In genomic region chr2:32654743-32655393, GRCm38 (mm10) we compare ENCODE assay signal across 9 mouse cellular contexts. TPM values are rescaled to one million over a fixed set of nuclear protein-coding genes. Genes with fewer than 3 reads are reported as not detected.
DNase-seq lines count a peak whose midpoint lies in the region; ATAC-seq and TF ChIP-seq lines count a peak whose summit lies in the region.
"Had no signal": no experiment of that assay in that cellular context is flagged by ENCODE, and none has a peak within 500 bp of the region (broad histone marks: within the 10 kb centered on the region; RNA-seq: fewer than 3 reads in every experiment).

No protein-coding gene starts in this region.

- 0 out of 2 replicates have a peak overlapping the region, but pooled peaks have one; percentile 54 for H3K27ac ChIP-seq in cerebellum, adult 2 months (ENCODE audit: insufficient read depth, low read length)
- no peak overlapping the region for H3K27ac ChIP-seq in forebrain, embryonic 11.5 days (ENCODE audit: low read depth, low read length)
- H3K27ac ChIP-seq: midbrain, embryonic 12.5 days had no signal

- no peak overlapping the region for H3K4me3 ChIP-seq in cerebellum, adult 2 months (replicated peaks; ENCODE audit: insufficient read depth, low read depth, low read length)
- H3K4me3 ChIP-seq in forebrain, embryonic 11.5 days (ENCODE audit: low read depth, low read length): no peak overlapping the region
- H3K4me3 ChIP-seq: midbrain, embryonic 12.5 days had no signal

- no peaks in the 10 kb centered on the region for H3K36me3 ChIP-seq in forebrain, embryonic 11.5 days (ENCODE audit: control insufficient read depth, insufficient read depth, low read length)
- H3K36me3 ChIP-seq: midbrain, embryonic 12.5 days had no signal

- H3K9ac ChIP-seq in forebrain, embryonic 11.5 days (ENCODE audit: low read length): no peak overlapping the region
- H3K9ac ChIP-seq: midbrain, embryonic 12.5 days had no signal

- TF ChIP-seq CTCF in cerebellum, adult 2 months (IDR thresholded peaks at IDR 0.05; ENCODE audit: borderline replicate concordance, insufficient read depth, low read depth, low read length): no peak

- ATAC-seq in granulocyte monocyte progenitor cell, adult 5-6 weeks (replicated peaks; ENCODE audit: poor library complexity, severe bottlenecking): peak; percentile 82
- no peak for ATAC-seq in forebrain, embryonic 11.5 days (replicated peaks; ENCODE audit: low FRiP score)
- no peak for ATAC-seq in inflammation-experienced regulatory T-cells, adult 6 months

- H3K4me2 ChIP-seq in forebrain, embryonic 11.5 days (ENCODE audit: low read depth, low read length, severe bottlenecking): no peak overlapping the region
- H3K4me2 ChIP-seq: midbrain, embryonic 12.5 days had no signal

- no peaks in the 10 kb centered on the region for H3K4me1 ChIP-seq in cerebellum, adult 2 months (ENCODE audit: control insufficient read depth, insufficient read depth, low read length)
- no peaks in the 10 kb centered on the region for H3K4me1 ChIP-seq in forebrain, embryonic 11.5 days (replicated peaks; ENCODE audit: control insufficient read depth, insufficient read depth, low read length)

- H3K27me3 ChIP-seq in cerebellum, adult 2 months (ENCODE audit: control insufficient read depth, insufficient read depth, low read length): no peaks in the 10 kb centered on the region
- H3K27me3 ChIP-seq in forebrain, embryonic 11.5 days (ENCODE audit: control insufficient read depth, insufficient read depth, low read length): no peaks in the 10 kb centered on the region
- H3K27me3 ChIP-seq: midbrain, embryonic 12.5 days had no signal

- no peak for DNase-seq in cerebellum, adult 2 months
- DNase-seq in cerebellum, adult 8-10 months: no peak
- DNase-seq in kidney, postnatal 25 days: peak; percentile 40 to 75
- peak; percentile 80 for DNase-seq in lung, postnatal 36 days
- DNase-seq in forebrain, embryonic 11.5 days (ENCODE audit: low spot score): no peak
- no peak for DNase-seq in frontal cortex, postnatal 10 days (ENCODE audit: low spot score in 2 of 2)

- no peak for TF ChIP-seq POLR2A in cerebellum, adult 2 months (IDR thresholded peaks at IDR 0.05; ENCODE audit: borderline replicate concordance, insufficient read depth, low read length)

- H3K9me3 ChIP-seq in forebrain, embryonic 11.5 days (ENCODE audit: control insufficient read depth, low read length): no peaks in the 10 kb centered on the region
- H3K9me3 ChIP-seq: midbrain, embryonic 12.5 days had no signal

- 75% methylated on average over 14 of the region's 14 CpGs for WGBS in cerebellum, adult 2 months
- WGBS in forebrain, embryonic 11.5 days: 75% methylated on average over 14 of the region's 14 CpGs

RNA-seq across cellular contexts. Expression of gene Eng, which starts 8.5 kb away (rescaled TPM):
- 28.0 and 31.6 TPM in 2 replicates for polyA plus RNA-seq in cerebellum, adult 2 months (2012; rRNA removed)
- total RNA-seq in granulocyte monocyte progenitor cell, adult 5-6 weeks (2014; fragmentation: Nextera tagmentation): 11.0 and 28.9 TPM in 2 replicates
- 4.0 and 6.0 TPM in 2 replicates for total RNA-seq in granulocyte monocyte progenitor cell, adult 5-6 weeks (2017)
- 25.5 and 25.9 TPM in 2 replicates for polyA plus RNA-seq in forebrain, embryonic 11.5 days (2014; fragmentation: Nextera tagmentation; extraction: Ambion mirVana)
- polyA plus RNA-seq in inflammation-experienced regulatory T-cells, adult 6 months (2017; shearing (Covaris generic)): not detected

RNA-seq across cellular contexts. Expression of gene Ak1, which starts 33.3 kb away (rescaled TPM):
- polyA plus RNA-seq in cerebellum, adult 2 months (2012; rRNA removed): 127 and 132 TPM in 2 replicates
- total RNA-seq in granulocyte monocyte progenitor cell, adult 5-6 weeks (2014; fragmentation: Nextera tagmentation): 3.4 TPM in 1 of 2 replicates, not detected in the other
- total RNA-seq in granulocyte monocyte progenitor cell, adult 5-6 weeks (2017): 0.78 and 3.3 TPM in 2 replicates
- 18.9 and 20.6 TPM in 2 replicates for polyA plus RNA-seq in forebrain, embryonic 11.5 days (2014; fragmentation: Nextera tagmentation; extraction: Ambion mirVana)
- polyA plus RNA-seq in inflammation-experienced regulatory T-cells, adult 6 months (2017; shearing (Covaris generic)): under 1 TPM in 1 of 3 experiments, not detected in 2; 0.52 TPM

RNA-seq across cellular contexts. Expression of gene Fpgs, which starts 49.1 kb away (rescaled TPM):
- polyA plus RNA-seq in cerebellum, adult 2 months (2012; rRNA removed): 19.2 and 19.7 TPM in 2 replicates
- 24.2 and 34.0 TPM in 2 replicates for total RNA-seq in granulocyte monocyte progenitor cell, adult 5-6 weeks (2014; fragmentation: Nextera tagmentation)
- total RNA-seq in granulocyte monocyte progenitor cell, adult 5-6 weeks (2017): 19.0 and 20.7 TPM in 2 replicates
- 21.9 and 22.3 TPM in 2 replicates for polyA plus RNA-seq in forebrain, embryonic 11.5 days (2014; fragmentation: Nextera tagmentation; extraction: Ambion mirVana)
- polyA plus RNA-seq in inflammation-experienced regulatory T-cells, adult 6 months (2017; shearing (Covaris generic)): 1 to 10 TPM; 3.2 to 7.2 (median 5.8) TPM

RNA-seq across cellular contexts. Expression of gene St6galnac6, which starts 55.4 kb away (rescaled TPM):
- polyA plus RNA-seq in cerebellum, adult 2 months (2012; rRNA removed): 89.5 TPM in 2 replicates
- 16.2 and 19.0 TPM in 2 replicates for total RNA-seq in granulocyte monocyte progenitor cell, adult 5-6 weeks (2014; fragmentation: Nextera tagmentation)
- 11.3 and 14.2 TPM in 2 replicates for total RNA-seq in granulocyte monocyte progenitor cell, adult 5-6 weeks (2017)
- 4.7 and 5.1 TPM in 2 replicates for polyA plus RNA-seq in forebrain, embryonic 11.5 days (2014; fragmentation: Nextera tagmentation; extraction: Ambion mirVana)
- polyA plus RNA-seq in inflammation-experienced regulatory T-cells, adult 6 months (2017; shearing (Covaris generic)): 1 to 10 TPM; 3.4 to 5.1 (median 4.3) TPM

RNA-seq across cellular contexts. Expression of gene Cdk9, which starts 58.0 kb away (rescaled TPM):
- polyA plus RNA-seq in cerebellum, adult 2 months (2012; rRNA removed): 170 and 186 TPM in 2 replicates
- 89.5 and 102 TPM in 2 replicates for total RNA-seq in granulocyte monocyte progenitor cell, adult 5-6 weeks (2014; fragmentation: Nextera tagmentation)
- total RNA-seq in granulocyte monocyte progenitor cell, adult 5-6 weeks (2017): 44.8 and 54.3 TPM in 2 replicates
- polyA plus RNA-seq in forebrain, embryonic 11.5 days (2014; fragmentation: Nextera tagmentation; extraction: Ambion mirVana): 79.2 and 95.7 TPM in 2 replicates
- 10 to 100 TPM; 21.2 to 31.2 (median 30.4) TPM for polyA plus RNA-seq in inflammation-experienced regulatory T-cells, adult 6 months (2017; shearing (Covaris generic))

Comparison
In these comparisons a context has a peak if more than half of its experiments do, and no peak if none do; other contexts are left out.
1. DNase-seq: peak in kidney, postnatal 25 days (2 of 2) and lung, postnatal 36 days (single experiment); none in cerebellum, adult 2 months (0 of 2), cerebellum, adult 8-10 months (single experiment), forebrain, embryonic 11.5 days (single experiment) and frontal cortex, postnatal 10 days (0 of 2).
2. RNA of gene Eng, which starts 8.5 kb away (polyA plus RNA-seq): 28.0 to 31.6 TPM in cerebellum, adult 2 months and 25.5 to 25.9 TPM in forebrain, embryonic 11.5 days; not detected in inflammation-experienced regulatory T-cells, adult 6 months; every median in the first group is over 10 times any median in the second.
3. RNA of gene Ak1, which starts 33.3 kb away (polyA plus RNA-seq): 127 to 132 TPM in cerebellum, adult 2 months and 18.9 to 20.6 TPM in forebrain, embryonic 11.5 days; 0.52 TPM in inflammation-experienced regulatory T-cells, adult 6 months; every median in the first group is over 10 times any median in the second.